15 mouse cellular contexts compared by ENCODE assay signal in genomic region chr7:25047363-25047762, GRCm38 (mm10). TPM values are rescaled to one million over a fixed set of nuclear protein-coding genes. Genes with fewer than 3 reads are reported as not detected.
DNase-seq lines count a peak whose midpoint lies in the region; ATAC-seq and TF ChIP-seq lines count a peak whose summit lies in the region.
"Had no signal": no experiment of that assay in that cellular context is flagged by ENCODE, and none has a peak within 500 bp of the region (broad histone marks: within the 10 kb centered on the region; RNA-seq: fewer than 3 reads in every experiment).

No protein-coding gene starts in this region.

- no peaks in the 10 kb centered on the region for H3K9me3 ChIP-seq in forebrain, embryonic 15.5 days
- no peaks in the 10 kb centered on the region for H3K9me3 ChIP-seq in forebrain, embryonic 12.5 days
- H3K9me3 ChIP-seq in lung, postnatal 0 days (ENCODE audit: low read length) = no peaks in the 10 kb centered on the region
- H3K9me3 ChIP-seq: embryonic facial prominence, embryonic 12.5 days; heart, embryonic 15.5 days; limb, embryonic 15.5 days had no signal

- peak overlapping the region; percentile 48 for H3K27ac ChIP-seq in forebrain, embryonic 15.5 days (replicated peaks)
- no peak overlapping the region for H3K27ac ChIP-seq in forebrain, embryonic 12.5 days
- no peak overlapping the region for H3K27ac ChIP-seq in lung, postnatal 0 days (ENCODE audit: low read length)
- H3K27ac ChIP-seq: embryonic facial prominence, embryonic 12.5 days; heart, embryonic 15.5 days; hindbrain, postnatal 0 days; limb, embryonic 15.5 days had no signal

- TF ChIP-seq CTCF in lung, postnatal 0 days (IDR thresholded peaks at IDR 0.05) = no peak

- peaks cover 71% of the 10 kb centered on the region for H3K36me3 ChIP-seq in forebrain, embryonic 15.5 days
- H3K36me3 ChIP-seq in forebrain, embryonic 12.5 days (replicated peaks) = peaks cover 87% of the 10 kb centered on the region
- H3K36me3 ChIP-seq in lung, postnatal 0 days (ENCODE audit: insufficient read depth, low read length) = 0 out of 2 replicates have a peak, but pooled peaks cover 5% of the 10 kb centered on the region

- ATAC-seq in forebrain, embryonic 15.5 days (replicated peaks) = no peak
- no peak for ATAC-seq in forebrain, embryonic 12.5 days (ENCODE audit: low FRiP score)
- ATAC-seq in lung, postnatal 0 days = no peak
- ATAC-seq in monocyte, adult 5-6 weeks (replicated peaks; ENCODE audit: insufficient number of reproducible peaks, low FRiP score, low TSS enrichment, poor library complexity, severe bottlenecking) = no peak
- ATAC-seq: hindbrain, postnatal 0 days had no signal

- peaks cover 11% of the 10 kb centered on the region; the same call in 1 of the 2 replicates for H3K4me1 ChIP-seq in forebrain, embryonic 15.5 days
- no peaks in the 10 kb centered on the region for H3K4me1 ChIP-seq in forebrain, embryonic 12.5 days
- H3K4me1 ChIP-seq in lung, postnatal 0 days (ENCODE audit: insufficient read depth, low read depth, low read length) = no peaks in the 10 kb centered on the region
- H3K4me1 ChIP-seq: embryonic facial prominence, embryonic 12.5 days; limb, embryonic 15.5 days had no signal

- 0 out of 2 replicates have a peak overlapping the region, but pooled peaks have one; percentile 26 for H3K9ac ChIP-seq in forebrain, embryonic 15.5 days (replicated peaks)
- H3K9ac ChIP-seq in forebrain, embryonic 12.5 days = no peak overlapping the region
- H3K9ac ChIP-seq in lung, postnatal 0 days (replicated peaks; ENCODE audit: low read depth) = no peak overlapping the region
- H3K9ac ChIP-seq: embryonic facial prominence, embryonic 12.5 days; heart, embryonic 15.5 days; limb, embryonic 15.5 days had no signal

- 75% methylated on average over 8 of the region's 8 CpGs for WGBS in forebrain, embryonic 15.5 days
- 94% methylated on average over 8 of the region's 8 CpGs for WGBS in forebrain, embryonic 12.5 days
- 81% methylated on average over 8 of the region's 8 CpGs for WGBS in lung, postnatal 0 days

- no peak overlapping the region for H3K4me2 ChIP-seq in forebrain, embryonic 15.5 days (replicated peaks)
- H3K4me2 ChIP-seq in forebrain, embryonic 12.5 days = no peak overlapping the region
- no peak overlapping the region for H3K4me2 ChIP-seq in lung, postnatal 0 days (replicated peaks; ENCODE audit: low read depth, low read length)
- H3K4me2 ChIP-seq: embryonic facial prominence, embryonic 12.5 days; heart, embryonic 15.5 days; limb, embryonic 15.5 days had no signal

- no peaks in the 10 kb centered on the region for H3K27me3 ChIP-seq in forebrain, embryonic 15.5 days
- H3K27me3 ChIP-seq in forebrain, embryonic 12.5 days = no peaks in the 10 kb centered on the region
- H3K27me3 ChIP-seq in lung, postnatal 0 days (replicated peaks; ENCODE audit: insufficient read depth, low read length) = no peaks in the 10 kb centered on the region
- H3K27me3 ChIP-seq: embryonic facial prominence, embryonic 12.5 days; heart, embryonic 15.5 days; limb, embryonic 15.5 days had no signal

- TF ChIP-seq EP300 in lung, postnatal 0 days (IDR thresholded peaks at IDR 0.05) = no peak

- H3K4me3 ChIP-seq in forebrain, embryonic 15.5 days = no peak overlapping the region
- H3K4me3 ChIP-seq in forebrain, embryonic 12.5 days (replicated peaks) = no peak overlapping the region
- no peak overlapping the region for H3K4me3 ChIP-seq in lung, postnatal 0 days (ENCODE audit: low read depth, low read length)
- H3K4me3 ChIP-seq: embryonic facial prominence, embryonic 12.5 days; heart, embryonic 15.5 days; limb, embryonic 15.5 days had no signal

- peak; percentile 67 for DNase-seq in 3134 (ENCODE audit: extremely low read depth, insufficient read length, low spot score)
- DNase-seq in ZHBTc4 (ENCODE audit: low read depth, low spot score) = peak; percentile 45
- DNase-seq in layer of hippocampus, adult 8-10 months (ENCODE audit: low spot score in 2 of 2) = peak; percentile 66 to 72
- no peak for DNase-seq in lung, postnatal 0 days (ENCODE audit: low spot score)
- no peak for DNase-seq in Muller cell, postnatal 12 days (ENCODE audit: inconsistent ontology term)
- DNase-seq: cerebellum, adult 8-10 months; gastrocnemius, postnatal 25 days; lung, postnatal 4 days had no signal

RNA-seq across cellular contexts. Expression of gene Grik5, which starts 24.8 kb away (rescaled TPM):
- 15.9 and 17.1 TPM in 2 replicates for polyA plus RNA-seq in forebrain, embryonic 15.5 days (2015; fragmentation: Nextera tagmentation; extraction: Ambion mirVana)
- 14.3 and 18.1 TPM in 2 replicates for polyA plus RNA-seq in forebrain, embryonic 12.5 days (2016; fragmentation: Nextera tagmentation; extraction: Ambion mirVana)
- 100 to 1,000 TPM; 206 to 235 (median 220) TPM for total RNA-seq in layer of hippocampus, adult 8-10 months (2022)
- 1.9 and 2.9 TPM in 2 replicates for polyA plus RNA-seq in lung, postnatal 0 days (2015; fragmentation: Nextera tagmentation; extraction: Ambion mirVana)
- total RNA-seq in monocyte, adult 5-6 weeks (2017) = 0.48 to 2.9 TPM in 2 of 3 replicates, not detected in the other

RNA-seq across cellular contexts. Expression of gene Zfp574, which starts 25.0 kb away (rescaled TPM):
- 35.8 and 40.8 TPM in 2 replicates for polyA plus RNA-seq in forebrain, embryonic 15.5 days (2015; fragmentation: Nextera tagmentation; extraction: Ambion mirVana)
- polyA plus RNA-seq in forebrain, embryonic 12.5 days (2016; fragmentation: Nextera tagmentation; extraction: Ambion mirVana) = 39.7 and 41.2 TPM in 2 replicates
- 10 to 100 TPM; 28.0 to 31.0 (median 29.6) TPM for total RNA-seq in layer of hippocampus, adult 8-10 months (2022)
- 19.8 and 20.1 TPM in 2 replicates for polyA plus RNA-seq in lung, postnatal 0 days (2015; fragmentation: Nextera tagmentation; extraction: Ambion mirVana)
- 1.5 to 4.7 TPM (median 3.4 TPM) in 3 replicates for total RNA-seq in monocyte, adult 5-6 weeks (2017)

RNA-seq across cellular contexts. Expression of gene Atp1a3, which starts 41.6 kb away (rescaled TPM):
- 181 and 191 TPM in 2 replicates for polyA plus RNA-seq in forebrain, embryonic 15.5 days (2015; fragmentation: Nextera tagmentation; extraction: Ambion mirVana)
- polyA plus RNA-seq in forebrain, embryonic 12.5 days (2016; fragmentation: Nextera tagmentation; extraction: Ambion mirVana) = 68.2 and 87.4 TPM in 2 replicates
- total RNA-seq in layer of hippocampus, adult 8-10 months (2022) = 1,000 to 10,000 TPM; 2,163 to 2,251 (median 2,216) TPM
- polyA plus RNA-seq in lung, postnatal 0 days (2015; fragmentation: Nextera tagmentation; extraction: Ambion mirVana) = 0.57 and 0.73 TPM in 2 replicates
- total RNA-seq in monocyte, adult 5-6 weeks (2017) = 54.0 to 91.3 TPM (median 63.7 TPM) in 3 replicates

Comparison
In these comparisons a context has a peak if more than half of its experiments do, and no peak if none do; other contexts are left out.
1. DNase-seq: peak in 3134 (single experiment), ZHBTc4 (single experiment) and layer of hippocampus, adult 8-10 months (2 of 2); none in lung, postnatal 0 days (single experiment) and Muller cell, postnatal 12 days (single experiment).
2. RNA of gene Atp1a3, which starts 41.6 kb away (polyA plus RNA-seq): 181 to 191 TPM in forebrain, embryonic 15.5 days and 68.2 to 87.4 TPM in forebrain, embryonic 12.5 days; 0.57 to 0.73 TPM in lung, postnatal 0 days; every median in the first group is over 10 times any median in the second.